Mouse (Mus musculus): ENCODE data around the gene Meis1. TPM values are rescaled to one million over a fixed set of nuclear protein-coding genes. Genes with fewer than 3 reads are reported as not detected.
A peak's percentile ranks its signal among the peaks of the same experiment; 100 is the strongest.

The Meis1 gene
- polyA plus RNA-seq, 1 experiment = 22.7 TPM

DNA sequence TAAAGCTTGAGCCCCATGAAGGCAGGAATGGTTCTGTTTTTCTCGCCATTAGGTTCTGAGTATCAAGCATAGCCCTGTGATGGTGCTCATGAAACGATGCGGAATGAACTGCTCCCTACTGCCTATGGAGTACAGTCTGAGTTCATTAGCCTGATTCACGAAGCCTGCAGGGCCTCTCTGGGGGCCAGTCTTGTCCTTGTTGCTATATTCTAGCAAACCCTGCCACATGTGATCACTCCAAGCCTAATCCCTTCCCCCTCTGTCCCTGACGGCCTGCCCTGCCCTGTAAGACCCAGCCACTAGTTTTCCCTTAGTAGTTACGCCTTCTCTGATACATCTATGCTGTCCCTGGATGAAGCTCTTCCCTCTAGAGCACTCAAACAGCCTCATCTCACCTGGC lies 26.0 kb downstream of the Meis1 start:
- no peak for DNase-seq (ENCODE audit: extremely low spot score in 1 of 2, low spot score in 1 of 2)

DNA sequence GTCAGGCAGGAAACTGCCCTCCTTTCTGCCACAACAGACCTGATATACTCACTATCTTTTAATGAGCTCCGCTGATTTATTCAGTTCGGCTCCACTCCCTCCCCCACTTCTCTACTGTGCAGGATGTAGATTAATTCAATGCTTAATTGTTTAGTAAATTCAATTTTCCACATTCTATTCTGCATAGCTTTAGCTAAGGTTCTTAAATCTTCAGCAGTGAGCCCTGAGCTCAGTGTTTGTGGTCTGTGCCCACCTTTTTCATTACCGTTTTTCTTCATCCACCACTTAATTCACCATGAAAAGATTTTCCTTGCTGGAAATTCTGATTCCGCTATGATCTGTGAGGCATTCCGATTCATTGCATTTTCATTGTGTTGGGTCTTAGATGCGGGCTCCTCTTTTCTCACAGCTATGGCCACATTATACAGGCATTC lies 28.5 kb downstream of the Meis1 start:
- DNase-seq (ENCODE audit: extremely low spot score in 1 of 2, low spot score in 1 of 2) = no peak

DNA sequence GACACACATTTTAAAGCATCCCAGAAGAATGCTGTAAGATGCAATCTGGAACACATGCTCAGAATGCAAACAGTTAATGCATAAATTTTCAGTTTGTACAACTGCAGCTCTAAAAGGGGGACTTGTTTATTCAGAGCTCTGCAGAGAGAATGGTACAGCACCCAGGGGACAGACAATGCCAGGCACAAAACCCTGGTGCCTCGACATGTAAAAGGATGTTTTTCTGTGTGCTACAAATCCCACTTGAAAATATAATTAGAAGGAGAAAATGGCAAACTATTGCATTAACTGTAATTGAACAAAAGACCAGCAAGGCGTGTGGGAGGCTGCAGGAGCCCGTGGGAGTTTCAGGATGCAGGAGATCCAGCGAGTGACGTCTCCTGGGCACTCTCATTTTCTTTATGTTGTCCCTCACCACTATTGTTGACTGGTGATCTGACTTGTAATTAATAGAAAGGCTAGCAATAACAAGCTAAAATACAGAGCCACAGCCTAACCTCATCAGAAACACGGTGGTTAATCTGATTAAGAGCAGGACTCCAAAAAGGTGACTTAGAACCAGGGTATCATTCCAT lies 29.0 kb downstream of the Meis1 start:
- DNase-seq (ENCODE audit: extremely low spot score in 1 of 2, low spot score in 1 of 2) = no peak

DNA sequence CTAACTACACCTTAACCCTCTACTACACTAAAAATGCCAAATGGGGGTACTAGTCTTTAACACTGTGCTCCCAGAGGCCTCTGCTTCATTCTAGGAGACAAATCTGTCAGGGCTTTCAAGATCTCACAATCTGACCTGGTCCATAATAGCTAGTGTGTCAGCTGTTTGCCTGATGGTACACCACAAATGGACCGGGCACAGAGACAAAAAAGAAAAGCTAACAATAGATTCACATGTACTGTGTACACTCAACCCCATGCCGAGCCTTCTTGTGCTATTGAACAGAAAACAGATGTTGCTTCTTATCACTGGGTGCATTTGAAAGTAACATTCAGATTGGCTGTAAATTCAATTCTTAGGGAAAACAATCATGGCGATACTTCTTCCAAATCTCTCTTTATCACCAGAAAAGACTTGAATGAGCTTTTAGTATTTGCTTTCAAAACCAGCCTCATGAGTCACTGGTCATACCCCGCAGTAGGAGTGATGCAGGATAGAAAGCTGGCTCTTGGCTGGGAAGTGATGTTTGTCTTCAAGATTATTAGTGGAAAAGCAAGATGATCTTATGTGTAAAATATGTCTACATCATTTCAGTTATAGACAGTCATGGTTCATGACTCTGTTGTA lies 30.0 kb downstream of the Meis1 start:
- no peak for DNase-seq (ENCODE audit: extremely low spot score in 1 of 2, low spot score in 1 of 2)

DNA sequence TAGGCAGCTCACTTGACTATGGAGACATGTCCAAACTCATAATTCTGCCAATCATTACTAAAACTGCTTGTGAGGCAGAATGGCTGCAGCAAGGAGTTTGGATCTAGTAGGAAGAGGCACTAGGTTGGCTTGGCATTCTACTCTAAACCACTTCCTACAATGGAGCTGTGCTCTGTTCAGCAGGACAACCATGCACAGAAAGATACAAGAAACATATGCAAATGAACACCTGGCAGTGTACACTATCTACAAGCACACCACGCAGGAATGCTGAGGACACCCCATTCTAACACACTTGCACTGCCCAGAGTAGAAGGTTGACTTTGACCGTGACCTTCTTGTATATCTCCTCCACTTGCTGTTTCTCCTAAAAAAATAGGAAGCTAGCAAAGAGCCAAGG lies 35.0 kb downstream of the Meis1 start:
- no peak for DNase-seq (ENCODE audit: extremely low spot score in 1 of 2, low spot score in 1 of 2)

DNA sequence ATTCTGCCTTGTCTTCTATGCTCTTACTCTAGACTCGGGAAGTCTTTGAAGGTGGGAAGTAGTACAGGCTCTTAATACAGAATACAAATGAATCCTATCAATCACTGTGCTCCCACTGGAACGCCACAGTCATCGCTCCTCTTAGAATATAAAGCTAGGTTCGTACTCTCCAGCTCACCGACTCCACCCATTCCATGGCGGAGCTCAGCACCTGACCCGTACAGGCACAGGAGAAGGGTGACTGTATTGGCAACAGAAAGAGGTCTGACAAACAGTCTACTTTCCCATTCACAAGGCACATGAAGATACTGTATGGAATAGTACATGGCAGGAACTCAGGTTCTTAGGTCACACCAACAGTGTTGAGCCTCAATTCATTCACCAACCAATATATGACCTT lies 35.5 kb downstream of the Meis1 start:
- DNase-seq (ENCODE audit: extremely low spot score in 1 of 2, low spot score in 1 of 2) = no peak

DNA sequence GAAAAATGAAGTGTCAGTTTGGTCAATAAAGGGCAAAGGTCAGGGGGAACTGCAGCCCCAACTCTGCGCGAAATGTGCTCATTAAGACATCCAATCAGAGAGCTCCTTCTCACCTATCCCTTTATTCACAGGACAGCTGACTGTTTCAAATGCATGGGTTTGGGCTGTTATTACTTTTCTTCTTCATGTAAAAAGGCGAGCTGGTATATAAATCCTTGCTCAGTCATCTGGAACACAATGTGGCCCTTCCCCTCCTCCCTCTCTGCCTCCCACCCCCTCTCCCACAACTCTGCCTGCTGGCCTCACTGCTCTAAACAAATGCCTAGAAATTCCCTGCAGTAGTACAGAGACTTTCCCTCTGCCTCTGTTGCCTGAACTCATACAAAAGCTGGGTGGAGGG lies 36.5 kb downstream of the Meis1 start:
- no peak for DNase-seq (ENCODE audit: extremely low spot score in 1 of 2, low spot score in 1 of 2)

DNA sequence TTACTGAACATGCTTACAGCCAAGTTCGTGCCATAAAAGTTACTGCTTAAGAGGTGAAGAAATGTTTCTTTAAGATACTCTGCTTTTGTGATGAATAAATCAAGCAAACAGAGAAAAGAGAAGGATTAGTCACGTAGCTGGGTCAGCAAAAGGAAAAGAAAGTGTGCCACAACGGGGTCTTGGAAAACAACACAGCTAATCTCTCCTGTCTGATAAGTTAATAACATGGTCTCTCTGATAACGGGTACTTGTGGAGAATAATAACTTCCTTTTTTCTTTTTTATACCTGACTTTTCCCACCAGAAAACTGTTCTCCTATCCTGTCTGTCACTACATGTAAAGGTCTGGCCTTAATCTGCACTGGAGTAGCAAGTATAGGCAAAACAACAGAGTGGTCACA lies 37.4 kb downstream of the Meis1 start:
- DNase-seq (ENCODE audit: extremely low spot score in 1 of 2, low spot score in 1 of 2) = no peak

DNA sequence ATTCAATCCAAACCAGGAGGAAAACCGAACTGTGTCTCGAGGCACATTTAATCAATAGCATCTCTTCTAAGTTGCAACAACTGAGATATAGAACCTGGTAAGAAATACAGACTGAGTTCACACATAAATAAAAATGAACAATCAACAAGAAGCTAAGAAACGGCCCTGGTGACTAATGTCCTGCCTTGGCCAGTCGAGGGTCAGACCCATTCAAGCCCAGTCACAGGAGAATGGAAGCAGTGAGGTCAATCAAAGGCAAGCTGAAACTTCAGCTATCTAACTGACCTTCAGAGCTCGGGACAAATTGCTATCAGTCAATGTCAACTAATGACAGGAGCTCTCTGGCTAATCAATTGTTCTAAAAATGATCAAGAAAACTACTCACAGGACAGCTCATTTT lies 38.2 kb downstream of the Meis1 start:
- no peak for DNase-seq (ENCODE audit: extremely low spot score in 1 of 2, low spot score in 1 of 2)

DNA sequence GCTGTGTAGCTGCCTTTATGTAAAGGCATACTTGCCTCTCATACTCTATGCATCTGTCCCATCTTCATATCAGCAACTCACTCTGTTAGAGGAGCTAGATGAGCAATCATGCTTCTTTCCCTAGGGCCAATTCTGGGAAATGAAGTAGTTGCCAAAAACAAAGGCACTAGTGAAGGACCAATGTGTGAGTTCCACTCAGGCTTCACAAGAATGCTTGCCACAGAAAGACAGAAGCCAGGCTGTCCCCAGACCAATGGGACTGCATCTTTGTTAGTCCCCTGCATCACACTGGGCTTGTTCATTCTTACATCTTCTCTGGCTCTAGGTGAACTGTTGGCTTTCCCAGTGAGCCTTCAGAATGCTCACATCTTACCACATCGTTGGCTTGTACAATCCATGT lies 43.7 kb downstream of the Meis1 start:
- no peak for DNase-seq (ENCODE audit: extremely low spot score in 1 of 2, low spot score in 1 of 2)

DNA sequence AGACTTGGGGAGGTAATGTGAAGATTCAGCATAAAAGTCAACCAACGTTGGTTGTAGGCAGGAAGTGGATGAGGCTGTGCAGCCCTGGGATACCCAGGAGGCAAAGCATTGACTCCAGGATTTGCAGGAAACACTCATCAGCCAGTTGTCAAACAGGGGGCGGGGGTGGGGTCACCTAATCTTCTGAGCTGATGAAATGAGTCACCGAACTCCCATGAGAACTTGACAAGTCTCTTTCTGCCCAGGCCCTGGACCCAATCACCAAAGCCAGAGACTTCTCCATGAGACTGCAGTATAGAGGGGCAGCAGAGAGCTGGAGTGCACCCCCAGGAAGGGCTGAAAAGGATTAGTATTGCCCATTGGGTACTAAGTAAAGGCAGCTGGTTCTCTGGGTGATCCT lies 45.0 kb downstream of the Meis1 start:
- DNase-seq (ENCODE audit: extremely low spot score in 1 of 2, low spot score in 1 of 2) = no peak

DNA sequence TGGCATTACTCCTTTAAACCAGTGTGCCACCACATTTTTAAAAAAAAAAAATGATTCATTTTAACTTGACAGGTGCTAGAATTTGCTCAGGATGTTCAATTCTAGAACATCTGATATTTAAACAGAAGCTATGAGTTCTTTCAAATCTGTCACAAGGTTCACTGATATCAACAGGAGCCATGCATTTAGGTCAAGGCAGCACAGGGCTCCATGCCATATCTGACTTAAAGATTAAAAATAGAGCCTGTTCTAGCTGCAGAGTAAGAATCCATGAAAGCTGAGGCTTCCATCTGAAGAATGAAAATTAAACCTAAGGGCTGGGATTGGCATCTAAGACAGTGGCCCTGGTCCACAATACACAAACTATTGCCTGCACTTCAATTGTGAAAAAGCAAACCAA lies 45.8 kb downstream of the Meis1 start:
- DNase-seq (ENCODE audit: extremely low spot score in 1 of 2, low spot score in 1 of 2) = no peak

DNA sequence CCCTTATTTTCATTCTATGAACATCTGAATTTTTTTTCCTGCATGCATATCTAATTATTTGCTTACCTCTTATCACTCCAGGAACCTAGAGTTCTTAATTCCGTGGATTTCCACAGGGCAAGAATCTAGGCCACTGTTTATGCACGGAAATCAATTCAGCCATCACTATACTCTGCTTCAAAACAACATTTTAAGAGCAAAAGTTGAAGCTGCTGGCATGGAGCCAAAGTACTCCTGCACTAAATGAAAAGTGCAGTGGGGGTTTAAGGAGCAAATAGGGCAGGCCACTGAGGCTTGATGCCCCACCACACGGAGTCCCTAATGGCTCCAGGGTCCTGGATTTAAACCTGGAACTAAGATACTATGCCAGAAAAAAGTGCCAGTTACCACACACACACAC lies 47.2 kb downstream of the Meis1 start:
- DNase-seq (ENCODE audit: extremely low spot score in 1 of 2, low spot score in 1 of 2) = no peak

DNA sequence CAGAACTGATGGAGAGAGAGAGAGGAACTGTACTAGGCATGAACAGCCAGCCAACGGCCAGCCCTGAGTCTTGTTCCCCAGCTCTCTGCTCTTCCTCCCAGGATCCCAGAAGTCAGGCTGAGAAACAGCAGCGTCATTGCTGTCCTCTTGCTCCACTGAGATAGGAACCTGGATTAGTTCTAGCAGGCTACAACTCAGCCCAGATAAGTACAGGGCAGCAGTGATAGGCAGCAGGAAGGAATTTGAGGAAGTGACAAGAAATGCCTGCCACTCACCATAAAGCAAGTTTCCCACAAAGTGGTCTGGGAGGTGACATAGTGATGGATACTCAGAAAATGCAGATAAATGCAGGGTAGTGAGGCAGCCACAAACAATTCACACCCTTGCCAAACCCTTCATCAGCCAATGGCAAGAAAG lies 48.9 kb downstream of the Meis1 start:
- DNase-seq (ENCODE audit: extremely low spot score in 1 of 2, low spot score in 1 of 2) = no peak

DNA sequence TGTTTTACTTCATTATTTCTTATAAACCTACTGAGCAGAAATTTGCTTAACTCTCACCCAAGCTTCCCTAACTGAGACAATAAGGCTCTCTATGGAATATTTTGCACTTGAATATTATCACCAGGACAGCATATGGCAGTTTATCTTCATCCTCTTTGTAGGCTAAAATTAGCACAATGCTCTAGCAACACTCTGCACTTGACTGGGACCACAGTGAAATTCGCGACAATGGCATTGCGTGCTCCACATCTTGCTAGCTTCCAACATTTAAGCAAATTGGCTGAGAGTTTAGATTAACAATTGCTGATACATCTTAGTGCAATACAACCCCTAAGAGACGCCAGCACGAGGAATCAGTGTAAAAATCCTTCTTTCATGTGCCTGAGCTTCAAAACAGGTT lies 54.4 kb downstream of the Meis1 start:
- no peak for DNase-seq (ENCODE audit: extremely low spot score in 1 of 2, low spot score in 1 of 2)

DNA sequence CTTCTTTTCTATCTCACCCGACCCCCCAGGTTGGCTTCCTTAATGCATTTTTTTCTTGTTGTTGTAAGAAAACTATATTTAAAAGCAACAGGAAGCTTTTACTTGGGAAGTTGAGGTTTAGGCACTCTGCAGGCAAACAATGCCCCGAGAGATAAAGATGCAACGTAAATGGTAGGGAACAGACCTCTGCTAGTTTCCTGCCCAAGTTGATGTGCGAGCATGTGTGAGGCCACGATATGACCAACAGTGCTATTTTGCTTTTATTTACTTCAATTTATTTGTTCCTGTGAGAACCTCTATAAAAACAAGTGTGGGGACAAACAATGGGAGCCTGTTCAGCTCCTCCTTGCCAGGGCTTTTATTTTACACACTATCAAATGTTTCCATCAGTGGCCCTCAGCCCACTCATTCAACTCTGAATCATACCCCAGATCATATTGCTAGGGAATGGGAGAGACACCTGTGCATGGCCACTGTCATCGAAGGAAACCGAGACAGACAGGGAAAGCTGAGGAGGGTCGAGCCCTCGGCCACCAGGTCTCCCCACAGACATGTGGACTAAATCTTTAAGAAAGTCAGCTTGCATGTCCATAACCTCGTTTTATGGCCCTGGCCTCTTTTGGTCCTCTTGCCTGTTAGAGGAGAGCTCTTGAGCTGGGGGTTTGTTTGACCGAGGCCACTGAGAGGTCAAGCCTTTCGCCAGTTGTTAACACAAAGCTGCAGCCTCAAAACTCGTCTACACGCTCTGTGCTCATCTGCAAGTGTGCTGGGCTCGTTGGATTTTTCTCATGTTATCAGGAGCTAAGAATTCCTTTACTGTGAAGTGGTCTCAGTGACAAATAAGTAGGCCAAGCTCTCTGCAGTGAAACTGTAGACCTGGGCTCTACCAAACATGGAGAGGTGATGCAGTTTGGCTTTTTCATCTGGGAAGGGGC lies 55.3 kb downstream of the Meis1 start:
- DNase-seq (ENCODE audit: extremely low spot score in 1 of 2, low spot score in 1 of 2) = no peak

DNA sequence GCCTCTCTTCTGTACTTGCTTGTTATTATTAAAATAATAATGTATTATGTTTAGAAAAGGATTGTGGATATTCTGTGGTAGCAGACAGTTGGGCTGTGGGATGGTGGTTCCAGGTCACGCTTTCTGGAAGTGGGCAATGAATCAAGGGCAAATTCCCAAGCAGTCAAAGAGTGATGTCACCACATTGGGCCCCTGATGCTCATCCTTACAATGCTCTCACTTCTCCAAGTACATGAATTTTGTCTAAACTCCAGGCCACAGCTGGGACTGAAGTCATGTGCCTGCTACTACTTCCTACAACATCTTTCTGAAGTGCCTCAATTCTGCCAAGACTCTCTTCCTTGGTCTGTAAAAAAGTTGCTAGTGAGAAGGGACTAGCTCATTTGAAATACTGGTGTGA lies 59.3 kb downstream of the Meis1 start:
- no peak for DNase-seq (ENCODE audit: extremely low spot score in 1 of 2, low spot score in 1 of 2)

DNA sequence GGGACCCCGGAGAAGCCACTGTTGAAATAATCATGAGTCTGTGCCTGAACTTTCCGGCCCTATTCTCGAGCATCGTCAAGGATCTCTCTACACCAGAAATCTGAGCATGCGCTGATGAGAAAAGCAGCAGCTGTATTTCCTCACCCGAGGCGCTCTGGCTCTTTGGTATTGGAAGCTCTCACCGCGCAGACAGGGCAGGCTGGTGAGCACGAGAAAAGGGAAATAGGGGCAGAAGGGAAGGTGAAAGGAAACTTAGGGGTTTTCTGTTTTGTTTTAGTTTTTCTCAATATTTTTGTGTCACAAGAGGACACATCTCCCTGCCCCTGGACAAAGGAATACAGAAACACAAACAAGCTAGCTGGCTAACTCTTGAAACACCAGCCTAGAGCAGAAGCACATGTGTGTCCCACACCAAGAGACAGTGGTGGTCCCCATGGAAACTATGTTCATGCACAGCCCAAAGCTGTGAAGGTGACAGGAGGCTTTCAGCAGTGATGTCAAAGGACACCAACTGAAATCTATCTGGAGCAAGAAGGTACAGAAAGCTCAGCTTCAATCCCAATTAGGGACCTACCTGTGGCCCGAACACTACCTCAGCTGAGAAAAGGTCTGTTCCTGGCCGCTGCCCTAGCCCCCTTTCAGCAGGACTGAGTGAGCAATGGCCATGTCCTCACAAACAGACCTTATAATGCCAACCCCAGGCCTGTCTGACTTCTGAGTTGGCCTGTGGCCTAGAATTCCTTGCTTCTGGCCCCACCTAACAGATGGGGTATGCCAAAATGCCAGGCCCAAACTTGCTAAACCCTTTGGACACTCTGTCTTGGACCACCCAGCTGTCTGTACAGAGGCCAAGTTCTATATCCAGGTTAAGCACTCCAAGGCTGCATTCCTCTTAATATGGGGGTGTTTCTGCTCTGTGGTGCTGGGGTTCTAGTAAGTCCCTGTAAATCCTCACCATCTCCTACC lies 60.7 kb downstream of the Meis1 start:
- peak in 1 of 2 experiments; percentile 17 for DNase-seq (ENCODE audit: extremely low spot score in 1 of 2, low spot score in 1 of 2)

DNA sequence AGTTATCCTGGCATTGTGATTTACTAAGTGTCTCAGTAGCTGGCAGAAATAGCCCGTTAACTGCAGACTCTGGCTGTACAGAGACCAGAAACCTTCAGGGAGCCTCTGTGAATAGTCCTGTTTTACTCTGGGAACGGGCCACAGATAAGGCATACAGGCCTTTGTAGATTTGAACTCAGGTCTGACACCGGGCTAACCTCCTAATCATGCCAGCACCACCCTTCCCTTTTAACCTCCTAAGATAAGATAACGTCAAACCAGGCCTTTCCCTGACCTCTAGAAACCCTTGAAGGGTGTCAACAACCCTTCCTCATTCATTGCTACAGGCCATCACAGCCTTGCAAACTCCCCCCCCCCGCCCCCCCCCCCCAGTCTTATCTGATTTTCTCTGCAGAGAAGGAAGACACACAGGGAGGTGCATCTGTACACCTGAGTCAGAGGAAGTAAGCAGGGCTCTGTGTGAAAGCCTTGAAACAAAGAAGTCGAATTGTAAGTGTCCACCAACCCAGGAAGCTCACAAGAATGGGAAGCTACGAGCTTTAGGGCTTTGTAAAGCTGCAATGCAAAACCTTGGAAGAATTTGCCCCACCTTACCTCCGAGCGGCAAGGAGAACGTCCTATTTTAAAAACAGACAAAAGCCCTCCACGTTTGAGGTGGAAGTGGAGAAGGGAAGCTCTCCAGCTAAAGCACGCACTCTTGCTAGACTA lies 61.5 kb downstream of the Meis1 start:
- DNase-seq (ENCODE audit: extremely low spot score in 1 of 2, low spot score in 1 of 2) = no peak

DNA sequence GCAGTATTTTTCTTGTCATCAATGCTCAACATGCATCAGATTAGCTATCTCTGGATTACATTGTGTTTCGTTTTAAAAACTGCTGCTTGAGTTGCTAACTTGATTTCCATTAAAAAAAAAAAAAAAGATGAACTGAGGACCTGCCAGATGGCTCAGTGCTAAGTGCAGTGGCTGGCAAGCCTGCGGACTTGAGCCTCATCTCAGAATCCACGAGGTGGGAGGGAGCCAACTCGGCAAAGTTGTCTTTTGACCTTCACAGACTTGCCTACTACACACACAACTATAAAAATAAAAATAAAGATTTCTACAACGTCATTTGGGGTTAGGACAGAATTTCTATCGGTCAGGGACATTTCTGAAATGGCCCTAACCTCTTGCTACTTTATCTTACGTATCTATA lies 62.8 kb downstream of the Meis1 start:
- no peak for DNase-seq (ENCODE audit: extremely low spot score in 1 of 2, low spot score in 1 of 2)

Measured in frontal cortex, adult 2 months (tissue).